Mouse (Mus musculus) G1E (cell line): ENCODE data around the gene Cacnb4. TPM values are rescaled to one million over a fixed set of nuclear protein-coding genes. Genes with fewer than 3 reads are reported as not detected.

Experiments used
- ATAC-seq: 2 replicates; pipeline ENCODE4 v1.8.0; 2016; ENCODE audit warnings: mild to moderate bottlenecking; ENCODE audit not compliant: insufficient number of reproducible peaks, poor library complexity, low FRiP score, severe bottlenecking; ENCODE audit errors: extremely low read depth
- DNase-seq: peaks from one replicate; pipeline ENCODE4 v3.0.0; 2012; ENCODE audit warnings: low spot score
- H3K27me3 ChIP-seq: 2 replicates; pipeline ENCODE4 v1.6.1; 2012; ENCODE audit warnings: mild to moderate bottlenecking, low read length, inconsistent platforms; ENCODE audit not compliant: insufficient read depth
- H3K36me3 ChIP-seq: replicated peaks from 2 replicates; pipeline ENCODE3; 2012; ENCODE audit warnings: mild to moderate bottlenecking, inconsistent platforms
- H3K4me1 ChIP-seq: 2 replicates; pipeline ENCODE4 v1.6.1; 2012; ENCODE audit warnings: low read depth, low read length, inconsistent platforms, mixed read lengths; ENCODE audit not compliant: insufficient read depth
- H3K4me3 ChIP-seq: 2 replicates; pipeline ENCODE4 v1.5.1; 2012; ENCODE audit warnings: low read depth, mild to moderate bottlenecking, inconsistent platforms, low read length, moderate library complexity, mixed read lengths
- H3K9me3 ChIP-seq: replicated peaks from 2 replicates; pipeline ENCODE4 v1.6.1; 2012; ENCODE audit warnings: inconsistent platforms
- CTCF ChIP-seq: IDR thresholded peaks from 2 replicates; pipeline ENCODE4 v1.5.1; 2012; ENCODE audit warnings: low read depth, low read length, inconsistent platforms, mixed read lengths
- GATA1 ChIP-seq: IDR thresholded peaks from 2 replicates; pipeline ENCODE4 v1.6.1; 2012; ENCODE audit warnings: borderline replicate concordance, low read length, inconsistent platforms, mixed read lengths
- GATA2 ChIP-seq: IDR thresholded peaks from 2 replicates; pipeline ENCODE4 v1.6.1; 2012; ENCODE audit warnings: low read depth, low read length, inconsistent platforms, borderline replicate concordance
- POLR2AphosphoS5 ChIP-seq: IDR thresholded peaks from 2 replicates; pipeline ENCODE4 v1.6.1; 2012; ENCODE audit warnings: low read depth, low read length, inconsistent platforms; ENCODE audit not compliant: insufficient replicate concordance
- TAL1 ChIP-seq: conservative IDR thresholded peaks from 2 replicates; pipeline ENCODE4 v1.6.1; 2012; ENCODE audit warnings: low read depth, low read length, inconsistent platforms, mixed read lengths
- polyA plus RNA-seq: library from polyadenylated mRNA; stranded (reverse); fragments of >175 nt; gene quantifications from 2 replicates; pipeline ENCODE4 v1.2.3, GENCODE M21; 2012
- total RNA-seq, 2 experiments: library from RNA; stranded (forward) in 1 of 2; stranded (reverse) in 1 of 2; fragments of 200-1000 nt in 1 of 2; fragments of >200 nt in 1 of 2; fragmentation: Nextera tagmentation in 1 of 2; gene quantifications; 2 replicates each; pipeline ENCODE4 v1.2.3; 2014 to 2017

Gene Cacnb4
- total and polyA plus RNA-seq, 3 experiments, result 0.01 to 0.15 (median 0.11) TPM

DNA sequence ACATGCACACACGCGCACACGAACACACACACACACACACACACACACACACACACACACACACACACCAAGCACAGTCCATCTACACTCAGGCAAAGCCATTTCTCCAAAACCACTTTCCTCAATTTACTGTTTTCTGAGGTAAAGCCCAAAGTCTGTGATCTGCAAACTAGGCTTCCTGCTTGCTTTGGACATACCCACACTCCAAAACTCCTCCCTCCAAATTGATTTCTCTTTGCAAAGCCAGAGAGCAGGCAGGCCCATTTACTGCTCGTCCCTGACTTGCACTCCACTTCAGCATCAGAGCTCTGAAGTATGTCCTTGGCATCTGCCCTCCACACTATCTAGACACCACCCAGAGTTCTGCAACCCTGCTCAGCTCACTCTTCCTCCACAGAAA lies 958 bp upstream of the Cacnb4 start:
- H3K4me1 ChIP-seq, result no peaks in the 10 kb centered on the region
- no peaks in the 10 kb centered on the region for H3K36me3 ChIP-seq
- H3K27me3 ChIP-seq, result peaks cover 11% of the 10 kb centered on the region; the same call in 1 of the 2 replicates
- 0 out of 2 replicates have a peak, but pooled peaks cover 4% of the 10 kb centered on the region for H3K9me3 ChIP-seq
- no peak overlapping the region for H3K4me3 ChIP-seq
- no peak for DNase-seq
- TF ChIP-seq GATA1 (no peak), TAL1 (no peak), CTCF (no peak), GATA2 (no peak), POLR2AphosphoS5 (no peak)
- ATAC-seq, result no peak

DNA sequence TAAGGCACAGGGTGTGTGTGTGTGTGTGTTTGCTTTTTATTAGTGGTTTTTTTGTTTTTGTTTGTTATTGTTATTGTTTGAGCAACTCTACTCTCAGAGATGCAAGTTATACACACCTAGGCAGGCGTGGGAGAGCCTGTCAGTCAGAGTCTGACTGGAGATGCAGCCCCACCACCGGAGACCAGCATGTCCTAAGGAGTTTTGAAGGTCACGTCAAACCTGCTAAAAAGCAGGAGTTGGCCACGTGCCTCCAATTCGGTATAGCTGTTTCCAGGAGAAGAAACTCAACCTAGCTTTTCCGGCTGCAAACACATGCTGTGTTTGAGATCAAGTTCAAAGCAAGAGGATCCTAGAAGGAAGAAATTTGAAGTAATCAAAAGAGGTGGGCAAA lies 277 bp upstream of the Cacnb4 start:
- Histone ChIP-seq H3K36me3 (no peaks in the 10 kb centered on the region), H3K4me1 (no peaks in the 10 kb centered on the region), H3K27me3 (peaks cover 11% of the 10 kb centered on the region), H3K9me3 (0 out of 2 replicates have a peak, but pooled peaks cover 4% of the 10 kb centered on the region), H3K4me3 (no peak overlapping the region)
- no peak for TF ChIP-seq TAL1
- no peak for TF ChIP-seq CTCF
- TF ChIP-seq GATA2, result no peak
- no peak for TF ChIP-seq POLR2AphosphoS5
- no peak for TF ChIP-seq GATA1
- no peak for ATAC-seq
- DNase-seq, result no peak

DNA sequence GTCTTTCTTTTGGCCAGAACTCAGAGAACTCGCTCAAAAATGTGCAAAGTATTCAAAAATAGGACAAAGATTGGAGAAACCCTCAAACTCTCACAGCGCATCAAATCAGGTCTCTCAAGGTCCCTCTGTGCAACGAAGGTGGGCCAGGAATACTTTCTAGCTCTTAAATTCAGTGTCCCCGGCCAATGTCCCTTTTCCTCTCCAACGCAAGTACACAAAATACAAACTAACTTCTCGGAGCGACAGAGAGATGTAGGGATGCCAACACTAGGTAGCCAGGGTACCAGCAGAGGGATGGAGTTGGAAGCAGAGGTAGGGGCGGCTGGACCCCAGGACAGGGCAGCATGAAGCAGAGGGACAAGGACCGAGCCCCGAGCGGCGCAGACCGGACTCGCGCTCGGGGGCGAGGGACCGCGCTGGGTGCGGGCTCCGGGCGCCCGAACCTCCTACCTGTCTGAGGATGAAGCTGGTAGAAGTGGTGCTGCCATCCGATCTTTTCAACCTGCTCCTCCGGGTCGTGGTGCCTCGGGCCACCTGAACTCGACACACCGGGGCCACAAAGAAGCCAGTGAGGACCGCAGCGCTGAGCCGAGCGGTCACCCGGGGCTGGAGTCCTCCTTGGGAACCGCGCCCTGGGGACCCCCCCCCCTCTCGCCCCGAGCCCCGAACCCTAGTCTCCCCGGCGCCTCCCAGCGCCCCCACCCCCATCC lies 1.2 kb downstream of the Cacnb4 start:
- Histone ChIP-seq H3K9me3 (0 out of 2 replicates have a peak, but pooled peaks cover 4% of the 10 kb centered on the region), H3K4me1 (no peaks in the 10 kb centered on the region), H3K4me3 (no peak overlapping the region), H3K27me3 (peaks cover 13% of the 10 kb centered on the region), H3K36me3 (no peaks in the 10 kb centered on the region)
- no peak for DNase-seq
- ATAC-seq, result no peak
- TF ChIP-seq GATA2 (no peak), CTCF (no peak), GATA1 (no peak), TAL1 (no peak), POLR2AphosphoS5 (no peak)

DNA sequence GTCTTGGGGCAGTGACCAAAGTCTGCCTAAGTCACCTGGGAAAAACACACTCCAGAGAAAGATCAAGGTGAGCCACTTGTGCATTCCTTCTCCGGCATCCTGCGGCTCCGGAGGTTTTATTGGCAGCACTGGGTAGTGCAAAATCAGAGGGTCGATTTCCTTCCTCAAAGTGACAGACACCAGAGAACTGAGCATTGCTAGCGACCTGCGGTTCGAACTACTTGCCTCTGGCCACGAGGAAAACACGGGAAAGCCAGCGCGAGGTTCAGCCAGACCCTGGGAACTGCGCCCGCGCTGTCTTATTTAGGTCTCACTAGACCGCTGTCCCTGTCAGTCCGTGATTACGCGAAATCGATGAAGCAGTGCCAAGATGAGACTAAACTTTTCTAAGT lies 1.7 kb downstream of the Cacnb4 start:
- ATAC-seq (no peak), DNase-seq (no peak)
- 0 out of 2 replicates have a peak, but pooled peaks cover 4% of the 10 kb centered on the region for H3K9me3 ChIP-seq
- H3K36me3 ChIP-seq, result no peaks in the 10 kb centered on the region
- no peaks in the 10 kb centered on the region for H3K4me1 ChIP-seq
- H3K4me3 ChIP-seq, result no peak overlapping the region
- peaks cover 13% of the 10 kb centered on the region for H3K27me3 ChIP-seq
- TF ChIP-seq GATA2, result no peak
- no peak for TF ChIP-seq GATA1
- TF ChIP-seq CTCF, result no peak
- no peak for TF ChIP-seq POLR2AphosphoS5
- no peak for TF ChIP-seq TAL1

DNA sequence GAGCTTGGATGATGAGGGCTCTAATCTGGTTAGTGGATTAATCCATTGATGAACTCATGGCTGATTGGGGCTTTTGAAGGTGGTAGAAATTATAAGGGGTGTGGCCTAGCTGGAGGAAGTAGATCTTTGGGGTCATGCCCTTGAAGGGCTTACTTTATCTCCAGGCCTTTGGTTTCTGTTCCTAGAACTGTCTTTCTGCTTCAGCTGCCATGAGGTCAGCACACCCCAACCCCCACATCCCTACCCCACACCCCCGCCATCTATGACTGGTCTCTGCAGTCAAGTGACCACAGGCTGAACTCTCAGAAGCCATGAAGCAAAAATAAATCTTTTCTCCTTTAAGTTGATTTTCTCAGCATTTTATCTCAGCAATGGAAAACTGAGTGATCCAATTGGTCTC lies 3.5 kb downstream of the Cacnb4 start:
- Histone ChIP-seq H3K4me1 (no peaks in the 10 kb centered on the region), H3K4me3 (no peak overlapping the region), H3K36me3 (no peaks in the 10 kb centered on the region), H3K9me3 (0 out of 2 replicates have a peak, but pooled peaks cover 4% of the 10 kb centered on the region), H3K27me3 (peaks cover 13% of the 10 kb centered on the region)
- no peak for DNase-seq
- no peak for ATAC-seq
- TF ChIP-seq GATA1 (no peak), CTCF (no peak), GATA2 (no peak), TAL1 (no peak), POLR2AphosphoS5 (no peak)

DNA sequence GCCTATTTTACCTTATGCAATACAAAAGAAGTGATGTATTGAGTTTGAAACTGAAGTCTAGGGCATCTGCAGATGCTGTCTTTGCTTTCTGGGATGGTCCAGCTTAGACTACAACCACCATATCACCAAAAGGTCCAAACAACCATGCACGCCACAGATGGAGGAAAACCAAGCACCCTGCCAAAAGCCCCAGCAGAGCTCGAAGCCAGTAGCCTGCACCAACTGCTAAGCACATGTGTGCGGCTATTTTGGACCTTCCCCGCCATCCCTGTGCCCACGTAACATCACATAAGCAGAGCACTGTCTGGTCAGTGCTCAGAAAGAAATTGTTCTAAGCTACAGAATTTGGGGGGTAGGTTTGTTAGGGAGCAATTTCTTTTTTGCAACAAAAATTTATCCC lies 5.9 kb downstream of the Cacnb4 start:
- DNase-seq, result no peak
- H3K36me3 ChIP-seq, result no peaks in the 10 kb centered on the region
- H3K9me3 ChIP-seq, result no peaks in the 10 kb centered on the region
- TF ChIP-seq GATA2 (no peak), CTCF (no peak), POLR2AphosphoS5 (no peak), TAL1 (no peak), GATA1 (no peak)
- no peaks in the 10 kb centered on the region for H3K4me1 ChIP-seq
- peaks cover 13% of the 10 kb centered on the region for H3K27me3 ChIP-seq
- no peak for ATAC-seq
- no peak overlapping the region for H3K4me3 ChIP-seq
